Mouse (Mus musculus): ENCODE data around the gene Krtap6-2. TPM values are rescaled to one million over a fixed set of nuclear protein-coding genes. Genes with fewer than 3 reads are reported as not detected.

Gene Krtap6-2
- polyA plus RNA-seq (2015; fragmentation: Nextera tagmentation; extraction: Ambion mirVana) = not detected in 2 replicates

DNA sequence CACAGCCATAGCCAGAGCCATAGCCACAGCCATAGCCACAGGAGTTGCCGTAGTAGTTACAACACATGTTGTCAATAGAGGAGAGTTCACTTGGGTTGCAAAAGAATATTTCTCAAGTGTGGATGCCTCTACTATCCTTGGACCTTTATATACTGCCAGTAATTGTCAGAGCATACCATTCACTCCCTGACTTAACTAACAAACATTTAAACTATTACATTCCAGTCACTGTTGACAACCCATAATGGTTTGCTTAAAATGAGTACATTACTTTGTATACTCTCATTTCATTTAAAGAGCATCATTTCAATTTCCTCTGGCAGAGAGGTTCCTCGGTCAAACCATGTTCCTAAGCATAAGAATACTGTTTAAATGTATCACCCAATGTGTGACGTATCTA is at the start of gene Krtap6-2:
TSS of gene Krtap6-2 (minus strand) at position 101 of the 400 bp plus-strand sequence.

DNA sequence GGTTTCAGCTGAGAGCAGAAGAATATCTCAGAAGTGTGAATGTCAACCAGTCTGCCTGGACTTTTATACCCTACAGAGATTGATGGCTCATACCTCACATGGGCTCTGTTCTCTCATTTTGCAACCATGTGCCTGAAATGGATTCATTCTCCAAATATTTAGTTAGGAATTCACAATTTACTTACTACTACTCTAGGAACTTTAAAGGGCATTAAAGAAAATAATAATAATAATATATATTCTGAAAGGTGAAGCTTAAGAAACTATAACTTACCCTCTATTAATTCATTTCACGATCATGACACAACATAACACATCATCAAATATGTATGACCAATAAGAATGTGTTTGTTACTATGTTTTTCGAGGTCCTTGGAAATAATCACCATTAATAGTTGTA is 16.1 kb downstream of the Krtap6-2 start, which contains the start of gene Krtap21-1:
TSS of gene Krtap21-1 (minus strand) at position 101 of the 400 bp plus-strand sequence.

Other genes with a start within 250 kb of the Krtap6-2 start
- not detected in 2 replicates for gene 1110057P08Rik, start 245.4 kb downstream of the Krtap6-2 start, polyA plus RNA-seq (2015; fragmentation: Nextera tagmentation; extraction: Ambion mirVana)
- gene Krtap20-2, start 214.2 kb downstream of the Krtap6-2 start, polyA plus RNA-seq (2015; fragmentation: Nextera tagmentation; extraction: Ambion mirVana) = not detected in 2 replicates
- not detected in 2 replicates for gene Krtap21-1, start 16.2 kb downstream of the Krtap6-2 start, polyA plus RNA-seq (2015; fragmentation: Nextera tagmentation; extraction: Ambion mirVana)
- gene Krtap8-1, start 67.8 kb upstream of the Krtap6-2 start, polyA plus RNA-seq (2015; fragmentation: Nextera tagmentation; extraction: Ambion mirVana) = not detected in 2 replicates
- not detected in 2 replicates for gene Krtap7-1, start 88.2 kb upstream of the Krtap6-2 start, polyA plus RNA-seq (2015; fragmentation: Nextera tagmentation; extraction: Ambion mirVana)
- not detected in 2 replicates for gene Krtap11-1, start 151.1 kb upstream of the Krtap6-2 start, polyA plus RNA-seq (2015; fragmentation: Nextera tagmentation; extraction: Ambion mirVana)